Comparison of ENCODE assay signal across 8 mouse cellular contexts in genomic region chr4:63417318-63417957, GRCm38 (mm10). TPM values are rescaled to one million over a fixed set of nuclear protein-coding genes. Genes with fewer than 3 reads are reported as not detected.
DNase-seq lines count a peak whose midpoint lies in the region; ATAC-seq and TF ChIP-seq lines count a peak whose summit lies in the region.

No protein-coding gene starts in this region.

- no peak overlapping the region for H3K27ac ChIP-seq in liver, embryonic 12.5 days
- no peak overlapping the region for H3K27ac ChIP-seq in kidney, adult 2 months (ENCODE audit: insufficient read depth, low read depth, low read length)
- peak overlapping the region; percentile 80 for H3K27ac ChIP-seq in limb, embryonic 10.5 days
- no peak overlapping the region for H3K27ac ChIP-seq in midbrain, embryonic 15.5 days

- H3K27me3 ChIP-seq in liver, embryonic 12.5 days (replicated peaks): peaks cover 12% of the 10 kb centered on the region
- H3K27me3 ChIP-seq in kidney, adult 2 months (replicated peaks; ENCODE audit: control insufficient read depth, insufficient read depth, low read length): no peaks in the 10 kb centered on the region
- H3K27me3 ChIP-seq in limb, embryonic 10.5 days (ENCODE audit: low read depth, poor library complexity, severe bottlenecking): no peaks in the 10 kb centered on the region
- no peaks in the 10 kb centered on the region for H3K27me3 ChIP-seq in midbrain, embryonic 15.5 days (replicated peaks)

- no peaks in the 10 kb centered on the region for H3K9me3 ChIP-seq in liver, embryonic 12.5 days (replicated peaks)
- H3K9me3 ChIP-seq in limb, embryonic 10.5 days (replicated peaks): no peaks in the 10 kb centered on the region
- no peaks in the 10 kb centered on the region for H3K9me3 ChIP-seq in midbrain, embryonic 15.5 days

- no peak for TF ChIP-seq POLR2A in kidney, adult 2 months (IDR thresholded peaks at IDR 0.05; ENCODE audit: low read depth, low read length)

- 23% methylated on average over 9 of the region's 9 CpGs for WGBS in liver, embryonic 12.5 days (ENCODE audit: insufficient replicate concordance)
- WGBS in kidney, adult 2 months: 22% methylated on average over 9 of the region's 9 CpGs
- WGBS in limb, embryonic 10.5 days: 25% methylated on average over 9 of the region's 9 CpGs
- WGBS in midbrain, embryonic 15.5 days: 21% methylated on average over 9 of the region's 9 CpGs

- ATAC-seq in liver, embryonic 12.5 days: no peak
- peak; percentile 72 for ATAC-seq in midbrain, embryonic 15.5 days (replicated peaks)

- peak; percentile 71 for DNase-seq in liver
- peak; percentile 95 for DNase-seq in embryo, embryonic 10 days (ENCODE audit: low spot score)
- DNase-seq in gastrocnemius, postnatal 25 days: peak; percentile 44
- peak; percentile 81 for DNase-seq in kidney, adult 2 months
- DNase-seq in limb, embryonic 10.5 days (ENCODE audit: low spot score): peak; percentile 87
- DNase-seq in spleen, postnatal 10 days (ENCODE audit: low spot score in 2 of 2): peak; percentile 70 to 86

- H3K4me3 ChIP-seq in liver, embryonic 12.5 days: no peak overlapping the region
- no peak overlapping the region for H3K4me3 ChIP-seq in kidney, adult 2 months (ENCODE audit: insufficient read depth, low read depth, low read length)
- no peak overlapping the region for H3K4me3 ChIP-seq in limb, embryonic 10.5 days
- no peak overlapping the region for H3K4me3 ChIP-seq in midbrain, embryonic 15.5 days

- 0 out of 2 replicates have a peak, but pooled peaks cover 4% of the 10 kb centered on the region for H3K4me1 ChIP-seq in liver, embryonic 12.5 days
- no peaks in the 10 kb centered on the region for H3K4me1 ChIP-seq in kidney, adult 2 months (ENCODE audit: control insufficient read depth, insufficient read depth, low read length)
- peaks cover 25% of the 10 kb centered on the region for H3K4me1 ChIP-seq in limb, embryonic 10.5 days
- peaks cover 3% of the 10 kb centered on the region; the same call in 1 of the 2 replicates for H3K4me1 ChIP-seq in midbrain, embryonic 15.5 days

- no peak overlapping the region for H3K4me2 ChIP-seq in liver, embryonic 12.5 days
- H3K4me2 ChIP-seq in midbrain, embryonic 15.5 days: no peak overlapping the region

- no peaks in the 10 kb centered on the region for H3K36me3 ChIP-seq in liver, embryonic 12.5 days
- H3K36me3 ChIP-seq in kidney, adult 2 months (ENCODE audit: control insufficient read depth, insufficient read depth, low read length): no peaks in the 10 kb centered on the region
- peaks cover 25% of the 10 kb centered on the region; the same call in 1 of the 2 replicates for H3K36me3 ChIP-seq in limb, embryonic 10.5 days
- no peaks in the 10 kb centered on the region for H3K36me3 ChIP-seq in midbrain, embryonic 15.5 days (replicated peaks)

- TF ChIP-seq CTCF in kidney, adult 2 months (conservative IDR thresholded peaks at IDR 0.05; ENCODE audit: insufficient read depth, insufficient read length, low read depth, low read length): peak; percentile 80

- H3K9ac ChIP-seq in liver, embryonic 12.5 days: no peak overlapping the region
- no peak overlapping the region for H3K9ac ChIP-seq in midbrain, embryonic 15.5 days

RNA-seq across cellular contexts. Expression of gene Akna, which starts 14.3 kb away (rescaled TPM):
- polyA plus RNA-seq in liver, embryonic 12.5 days (2016; fragmentation: Nextera tagmentation; extraction: Ambion mirVana): 5.4 and 5.7 TPM in 2 replicates
- 1 to 10 TPM; 1.1 to 1.4 TPM for total RNA-seq in gastrocnemius, postnatal 25 days (2021)
- 2.2 and 5.8 TPM in 2 replicates for polyA plus RNA-seq in kidney, adult 2 months (2012; rRNA removed)
- polyA plus RNA-seq in limb, embryonic 10.5 days (2016; fragmentation: Nextera tagmentation; extraction: Ambion mirVana): 12.3 and 17.2 TPM in 2 replicates
- 7.0 and 7.7 TPM in 2 replicates for polyA plus RNA-seq in midbrain, embryonic 15.5 days (2015; fragmentation: Nextera tagmentation; extraction: Ambion mirVana)

RNA-seq across cellular contexts. Expression of gene Orm2, which starts 55.2 kb away (rescaled TPM):
- not detected in 2 replicates for polyA plus RNA-seq in liver, embryonic 12.5 days (2016; fragmentation: Nextera tagmentation; extraction: Ambion mirVana)
- 1 to 10 TPM in 1 of 2 experiments, not detected in 1; 1.8 TPM for total RNA-seq in gastrocnemius, postnatal 25 days (2021)
- polyA plus RNA-seq in kidney, adult 2 months (2012; rRNA removed): 0.16 TPM in 1 of 2 replicates, not detected in the other
- polyA plus RNA-seq in limb, embryonic 10.5 days (2016; fragmentation: Nextera tagmentation; extraction: Ambion mirVana): not detected in 2 replicates
- polyA plus RNA-seq in midbrain, embryonic 15.5 days (2015; fragmentation: Nextera tagmentation; extraction: Ambion mirVana): not detected in 2 replicates

Comparison
In these comparisons a context has a peak if more than half of its experiments do, and no peak if none do; other contexts are left out.
1. DNase-seq: peak in every context shown above with its lines; median percentile 95 in embryo, embryonic 10 days; 87 in limb, embryonic 10.5 days; 81 in kidney, adult 2 months; 78 in spleen, postnatal 10 days; 71 in liver; 44 in gastrocnemius, postnatal 25 days.